ENCODE assay signal across 13 mouse cellular contexts in the genomic region with DNA sequence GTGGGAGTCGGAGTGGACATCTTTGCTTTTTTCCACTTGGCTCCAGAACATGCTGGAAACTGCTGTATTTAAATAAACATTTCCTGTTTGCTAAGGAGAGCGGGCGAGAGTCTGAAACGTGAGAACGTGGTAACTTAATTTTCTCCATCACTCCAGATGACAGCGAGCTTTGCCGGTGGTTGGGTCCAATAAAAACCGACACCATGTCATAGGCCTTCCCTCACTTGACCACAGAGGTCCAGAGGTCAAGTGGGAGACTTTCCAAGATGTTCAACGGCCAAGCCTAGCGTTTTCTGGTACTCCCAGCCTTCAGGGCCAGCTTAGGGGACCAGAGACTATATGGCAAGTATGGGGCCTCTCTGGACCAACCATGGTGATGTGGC. TPM values are rescaled to one million over a fixed set of nuclear protein-coding genes. Genes with fewer than 3 reads are reported as not detected.
A peak's percentile ranks its signal among the peaks of the same experiment; 100 is the strongest.
DNase-seq lines count a peak whose midpoint lies in the region; ATAC-seq and TF ChIP-seq lines count a peak whose summit lies in the region.
"Had no signal": no experiment of that assay in that cellular context is flagged by ENCODE, and none has a peak within 500 bp of the region (broad histone marks: within the 10 kb centered on the region; RNA-seq: fewer than 3 reads in every experiment).

No protein-coding gene starts in this region.

- H3K27me3 ChIP-seq in kidney, embryonic 14.5 days (ENCODE audit: control insufficient read depth, insufficient read depth, low read length): peaks cover 13% of the 10 kb centered on the region
- H3K27me3 ChIP-seq in lung, embryonic 14.5 days (ENCODE audit: insufficient read depth, low read length): peaks cover 28% of the 10 kb centered on the region; the same call in 1 of the 2 replicates

- no peak for TF ChIP-seq CTCF in gastrocnemius, adult 2 months (IDR thresholded peaks at IDR 0.05)
- TF ChIP-seq CTCF in cortical plate, adult 2 months (IDR thresholded peaks at IDR 0.05; ENCODE audit: extremely low read depth, insufficient read depth, low read length): no peak
- no peak for TF ChIP-seq CTCF in lung, embryonic 14.5 days (IDR thresholded peaks at IDR 0.05; ENCODE audit: low read depth)

- 10% methylated on average over 10 of the region's 10 CpGs for WGBS in kidney, embryonic 14.5 days
- 9% methylated on average over 10 of the region's 10 CpGs for WGBS in lung, embryonic 14.5 days

- peak; percentile 53 for DNase-seq in gastrocnemius, adult 2 months
- no peak for DNase-seq in gastrocnemius, postnatal 10 days
- peak; percentile 82 for DNase-seq in lung, embryonic 14.5 days
- DNase-seq in cerebellum, adult 11-12 months: no peak
- no peak for DNase-seq in thymus, postnatal 36 days
- no peak for DNase-seq in cerebellum, adult 9-11 months
- DNase-seq: B cell, adult 2 months; cerebellum, postnatal 14 days; layer of hippocampus, adult 9-11 months; liver, postnatal 0 days had no signal

- intact Hi-C loops in gastrocnemius, adult 2 months (cut with DNase I): no loop called here

- H3K4me2 ChIP-seq in kidney, embryonic 14.5 days (replicated peaks; ENCODE audit: low read depth, low read length): 0 out of 2 replicates have a peak overlapping the region, but pooled peaks have one; percentile 34
- H3K4me2 ChIP-seq in lung, embryonic 14.5 days: peak overlapping the region; percentile 68

- H3K4me1 ChIP-seq in cortical plate, adult 2 months (ENCODE audit: control insufficient read depth, insufficient read depth, low read length): no peaks in the 10 kb centered on the region; the same call in none of the 2 replicates
- peaks cover 32% of the 10 kb centered on the region for H3K4me1 ChIP-seq in kidney, embryonic 14.5 days (ENCODE audit: control insufficient read depth, insufficient read depth, low read length)
- H3K4me1 ChIP-seq in lung, embryonic 14.5 days (ENCODE audit: insufficient read depth): peaks cover 18% of the 10 kb centered on the region

- H3K9me3 ChIP-seq in kidney, embryonic 14.5 days (ENCODE audit: control insufficient read depth, low read length): no peaks in the 10 kb centered on the region
- no peaks in the 10 kb centered on the region for H3K9me3 ChIP-seq in lung, embryonic 14.5 days (ENCODE audit: low read depth, low read length)

- H3K4me3 ChIP-seq in gastrocnemius, adult 2 months: no peak overlapping the region
- 0 out of 2 replicates have a peak overlapping the region, but pooled peaks have one; percentile 9 for H3K4me3 ChIP-seq in cortical plate, adult 2 months (ENCODE audit: insufficient read depth, low read length)
- H3K4me3 ChIP-seq in kidney, embryonic 14.5 days (ENCODE audit: low read length): no peak overlapping the region
- no peak overlapping the region for H3K4me3 ChIP-seq in lung, embryonic 14.5 days (ENCODE audit: low read depth, low read length)

- no peaks in the 10 kb centered on the region for H3K36me3 ChIP-seq in kidney, embryonic 14.5 days (ENCODE audit: control insufficient read depth, insufficient read depth, low read length)
- no peaks in the 10 kb centered on the region for H3K36me3 ChIP-seq in lung, embryonic 14.5 days (ENCODE audit: insufficient read depth)

- ATAC-seq in kidney, embryonic 14.5 days (ENCODE audit: low FRiP score, low TSS enrichment): no peak
- peak; percentile 5 for ATAC-seq in lung, embryonic 14.5 days (ENCODE audit: insufficient read depth)
- ATAC-seq: liver, postnatal 0 days; Patski had no signal

- TF ChIP-seq POLR2A in cortical plate, adult 2 months (IDR thresholded peaks at IDR 0.05; ENCODE audit: extremely low read depth, insufficient read depth, low read length): no peak

- H3K9ac ChIP-seq in kidney, embryonic 14.5 days (ENCODE audit: low read depth, low read length): no peak overlapping the region
- no peak overlapping the region for H3K9ac ChIP-seq in lung, embryonic 14.5 days
- H3K9ac ChIP-seq: liver, postnatal 0 days had no signal

- H3K27ac ChIP-seq in gastrocnemius, adult 2 months: peak overlapping the region; percentile 49
- no peak overlapping the region for H3K27ac ChIP-seq in cortical plate, adult 2 months (ENCODE audit: insufficient read depth, low read length)
- 0 out of 2 replicates have a peak overlapping the region, but pooled peaks have one; percentile 19 for H3K27ac ChIP-seq in kidney, embryonic 14.5 days (ENCODE audit: low read depth, low read length)
- H3K27ac ChIP-seq in lung, embryonic 14.5 days (ENCODE audit: low read depth): peak overlapping the region; percentile 86

RNA-seq across cellular contexts. Expression of a gene that starts 4.1 kb away (rescaled TPM):
- 10 to 100 TPM in 1 of 2 experiments, 1 to 10 TPM in 1; 9.2 to 10.9 TPM for total RNA-seq in gastrocnemius, adult 2 months (2021)
- total RNA-seq in gastrocnemius, postnatal 10 days (2021): 10 to 100 TPM; 12.5 to 17.9 TPM
- 15.8 and 16.8 TPM in 2 replicates for polyA plus RNA-seq in cortical plate, adult 2 months (2012; rRNA removed)
- 20.4 and 21.5 TPM in 2 replicates for polyA plus RNA-seq in kidney, embryonic 14.5 days (2014; fragmentation: Nextera tagmentation; extraction: Ambion mirVana)
- polyA plus RNA-seq in lung, embryonic 14.5 days (2014; fragmentation: Nextera tagmentation; extraction: Ambion mirVana): 32.1 and 37.3 TPM in 2 replicates

Comparison
In these comparisons a context has a peak if more than half of its experiments do, and no peak if none do; other contexts are left out.
1. DNase-seq: peak in gastrocnemius, adult 2 months (single experiment) and lung, embryonic 14.5 days (single experiment); none in gastrocnemius, postnatal 10 days (single experiment), cerebellum, adult 11-12 months (single experiment), thymus, postnatal 36 days (0 of 2) and cerebellum, adult 9-11 months (single experiment).